Mouse (Mus musculus): ENCODE results near the gene St6gal1.

DNA sequence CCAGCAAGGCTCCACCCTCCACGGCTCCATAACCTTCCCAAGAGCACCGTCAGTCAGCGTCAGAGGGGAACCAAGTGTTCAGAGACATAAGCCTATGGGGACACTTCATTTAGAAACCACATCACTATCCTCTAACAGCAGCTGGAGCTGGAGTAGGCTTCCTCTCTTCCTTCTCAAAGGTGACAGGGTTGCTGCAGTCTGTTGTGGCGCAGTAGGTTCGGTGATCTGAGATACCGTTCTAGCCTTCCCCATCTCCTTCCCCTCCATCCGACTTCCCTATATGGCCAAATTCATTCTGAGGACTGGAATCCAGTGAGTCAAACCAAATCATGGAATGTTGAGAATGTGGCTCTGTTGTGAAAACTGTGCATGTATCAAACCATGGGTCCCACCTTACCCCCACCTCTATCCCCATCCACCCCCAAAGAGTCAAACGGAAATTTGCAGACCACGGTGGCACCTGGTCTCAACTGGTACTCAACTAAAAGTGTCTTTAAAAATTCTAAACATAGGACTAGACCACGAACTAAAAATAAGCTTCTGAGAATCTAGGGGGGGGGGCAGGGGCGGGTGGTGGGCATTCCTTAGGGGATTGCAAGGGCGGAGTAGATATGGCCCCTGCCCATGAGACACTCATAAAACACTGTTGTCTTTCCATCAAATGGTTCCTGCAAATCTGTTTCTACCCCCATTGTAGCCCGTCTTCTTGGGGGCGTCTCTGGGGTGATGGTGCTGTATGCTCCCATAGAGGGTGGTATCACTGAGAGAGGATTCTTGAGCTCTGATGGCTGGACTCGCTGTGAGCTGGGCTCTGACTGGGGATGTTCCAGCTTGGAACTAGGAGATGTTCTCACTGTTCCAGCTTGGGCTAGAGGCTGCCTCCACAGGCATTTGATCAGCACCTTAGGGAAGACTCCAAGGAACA lies 60.2 kb downstream of the St6gal1 start:
- TF ChIP-seq CTCF (IDR thresholded peaks at IDR 0.05; ENCODE audit: low read depth) = no peak
- TF ChIP-seq EP300 (IDR thresholded peaks at IDR 0.05; ENCODE audit: low read depth) = no peak
